In genomic region chr12:117622972-117623371, GRCm38 (mm10) we compare ENCODE assay signal across 23 mouse cellular contexts.
DNase-seq lines count a peak whose midpoint lies in the region; ATAC-seq and TF ChIP-seq lines count a peak whose summit lies in the region.
"Had no signal": no experiment of that assay in that cellular context is flagged by ENCODE, and none has a peak within 500 bp of the region (broad histone marks: within the 10 kb centered on the region; RNA-seq: fewer than 3 reads in every experiment).

No protein-coding gene starts in this region.

- ATAC-seq in intestine, embryonic 14.5 days (replicated peaks; ENCODE audit: low FRiP score, low TSS enrichment, low read depth) = no peak
- no peak for ATAC-seq in intestine, postnatal 0 days
- ATAC-seq in kidney, embryonic 15.5 days (replicated peaks; ENCODE audit: low FRiP score) = peak; percentile 58; the same call in 1 of the 2 replicates
- no peak for ATAC-seq in lung, postnatal 0 days
- ATAC-seq: forebrain, embryonic 14.5 days; forebrain, embryonic 16.5 days had no signal

- TF ChIP-seq CTCF in intestine, postnatal 0 days (IDR thresholded peaks at IDR 0.05; ENCODE audit: low read depth) = no peak
- TF ChIP-seq CTCF in lung, postnatal 0 days (IDR thresholded peaks at IDR 0.05) = no peak

- WGBS in intestine, embryonic 14.5 days = 87% methylated on average over 2 of the region's 2 CpGs
- WGBS in intestine, postnatal 0 days = 92% methylated on average over 2 of the region's 2 CpGs
- 64% methylated on average over 2 of the region's 2 CpGs for WGBS in kidney, embryonic 15.5 days
- 80% methylated on average over 2 of the region's 2 CpGs for WGBS in limb, embryonic 10.5 days
- 86% methylated on average over 2 of the region's 2 CpGs for WGBS in lung, postnatal 0 days

- TF ChIP-seq EP300 in lung, postnatal 0 days (IDR thresholded peaks at IDR 0.05) = no peak

- H3K9ac ChIP-seq in intestine, embryonic 14.5 days (ENCODE audit: low read length) = no peak overlapping the region
- H3K9ac ChIP-seq in intestine, postnatal 0 days (ENCODE audit: low read depth, low read length) = no peak overlapping the region
- no peak overlapping the region for H3K9ac ChIP-seq in kidney, embryonic 15.5 days
- H3K9ac ChIP-seq in lung, postnatal 0 days (replicated peaks; ENCODE audit: low read depth) = no peak overlapping the region
- H3K9ac ChIP-seq: embryonic facial prominence, embryonic 13.5 days; embryonic facial prominence, embryonic 15.5 days; forebrain, embryonic 12.5 days had no signal

- peak; percentile 42 for DNase-seq in intestine, embryonic 14.5 days (ENCODE audit: low spot score)
- no peak for DNase-seq in kidney, adult 11 months
- peak; percentile 19 for DNase-seq in limb, embryonic 10.5 days (ENCODE audit: low spot score)
- DNase-seq in lung, postnatal 0 days (ENCODE audit: low spot score) = no peak
- DNase-seq: adrenal gland, adult 2 months; adrenal gland, postnatal 10 days; adrenal gland, postnatal 25 days; cerebellum, adult 11 months; cerebellum, adult 18-20 months; cerebellum, adult 8-10 months; cerebellum, adult 9-11 months; cerebellum, postnatal 14 days; cerebellum, postnatal 36 days; embryo, embryonic 11 days had no signal

- no peaks in the 10 kb centered on the region for H3K27me3 ChIP-seq in intestine, embryonic 14.5 days (replicated peaks; ENCODE audit: control insufficient read depth, insufficient read depth, low read length)
- no peaks in the 10 kb centered on the region for H3K27me3 ChIP-seq in intestine, postnatal 0 days (replicated peaks; ENCODE audit: control insufficient read depth, insufficient read depth, low read length)
- H3K27me3 ChIP-seq in kidney, embryonic 15.5 days = no peaks in the 10 kb centered on the region
- H3K27me3 ChIP-seq in limb, embryonic 10.5 days (ENCODE audit: low read depth, poor library complexity, severe bottlenecking) = no peaks in the 10 kb centered on the region
- H3K27me3 ChIP-seq in lung, postnatal 0 days (replicated peaks; ENCODE audit: insufficient read depth, low read length) = no peaks in the 10 kb centered on the region
- H3K27me3 ChIP-seq: embryonic facial prominence, embryonic 13.5 days; embryonic facial prominence, embryonic 15.5 days had no signal

- H3K36me3 ChIP-seq in intestine, embryonic 14.5 days (ENCODE audit: control insufficient read depth, insufficient read depth, low read length) = no peaks in the 10 kb centered on the region
- no peaks in the 10 kb centered on the region for H3K36me3 ChIP-seq in intestine, postnatal 0 days (ENCODE audit: control insufficient read depth, insufficient read depth)
- no peaks in the 10 kb centered on the region for H3K36me3 ChIP-seq in kidney, embryonic 15.5 days
- H3K36me3 ChIP-seq in limb, embryonic 10.5 days = no peaks in the 10 kb centered on the region
- no peaks in the 10 kb centered on the region for H3K36me3 ChIP-seq in lung, postnatal 0 days (ENCODE audit: insufficient read depth, low read length)
- H3K36me3 ChIP-seq: embryonic facial prominence, embryonic 13.5 days; embryonic facial prominence, embryonic 15.5 days; forebrain, embryonic 10.5 days; forebrain, embryonic 12.5 days had no signal

- no peak overlapping the region for H3K27ac ChIP-seq in intestine, embryonic 14.5 days (ENCODE audit: low read depth)
- H3K27ac ChIP-seq in intestine, postnatal 0 days (ENCODE audit: low read depth, low read length) = no peak overlapping the region
- H3K27ac ChIP-seq in kidney, embryonic 15.5 days = no peak overlapping the region
- H3K27ac ChIP-seq in limb, embryonic 10.5 days = no peak overlapping the region
- no peak overlapping the region for H3K27ac ChIP-seq in lung, postnatal 0 days (ENCODE audit: low read length)
- H3K27ac ChIP-seq: embryonic facial prominence, embryonic 13.5 days; embryonic facial prominence, embryonic 15.5 days; forebrain, embryonic 10.5 days; forebrain, embryonic 12.5 days had no signal

- no peaks in the 10 kb centered on the region for H3K9me3 ChIP-seq in intestine, embryonic 14.5 days (ENCODE audit: control insufficient read depth, low read length)
- H3K9me3 ChIP-seq in intestine, postnatal 0 days (ENCODE audit: control insufficient read depth) = no peaks in the 10 kb centered on the region
- no peaks in the 10 kb centered on the region for H3K9me3 ChIP-seq in kidney, embryonic 15.5 days (replicated peaks)
- H3K9me3 ChIP-seq in limb, embryonic 10.5 days (replicated peaks) = no peaks in the 10 kb centered on the region
- H3K9me3 ChIP-seq in lung, postnatal 0 days (ENCODE audit: low read length) = no peaks in the 10 kb centered on the region
- H3K9me3 ChIP-seq: embryonic facial prominence, embryonic 13.5 days; embryonic facial prominence, embryonic 15.5 days; forebrain, embryonic 10.5 days; forebrain, embryonic 12.5 days had no signal

- no peak overlapping the region for H3K4me3 ChIP-seq in intestine, embryonic 14.5 days (ENCODE audit: low read depth, low read length)
- no peak overlapping the region for H3K4me3 ChIP-seq in intestine, postnatal 0 days (ENCODE audit: low read depth, low read length)
- no peak overlapping the region for H3K4me3 ChIP-seq in kidney, embryonic 15.5 days (replicated peaks)
- no peak overlapping the region for H3K4me3 ChIP-seq in limb, embryonic 10.5 days
- no peak overlapping the region for H3K4me3 ChIP-seq in lung, postnatal 0 days (ENCODE audit: low read depth, low read length)
- H3K4me3 ChIP-seq: embryonic facial prominence, embryonic 13.5 days; embryonic facial prominence, embryonic 15.5 days; erythroblast, embryonic 14.5 days; forebrain, embryonic 10.5 days; forebrain, embryonic 12.5 days had no signal

- H3K4me1 ChIP-seq in intestine, embryonic 14.5 days (replicated peaks; ENCODE audit: control insufficient read depth, insufficient read depth, low read length) = no peaks in the 10 kb centered on the region
- H3K4me1 ChIP-seq in intestine, postnatal 0 days (replicated peaks; ENCODE audit: control insufficient read depth, insufficient read depth, low read length) = no peaks in the 10 kb centered on the region
- 0 out of 2 replicates have a peak, but pooled peaks cover 13% of the 10 kb centered on the region for H3K4me1 ChIP-seq in kidney, embryonic 15.5 days
- H3K4me1 ChIP-seq in limb, embryonic 10.5 days = peaks cover 16% of the 10 kb centered on the region
- no peaks in the 10 kb centered on the region for H3K4me1 ChIP-seq in lung, postnatal 0 days (ENCODE audit: insufficient read depth, low read depth, low read length)
- H3K4me1 ChIP-seq: embryonic facial prominence, embryonic 13.5 days; embryonic facial prominence, embryonic 15.5 days had no signal

- H3K4me2 ChIP-seq in intestine, embryonic 14.5 days (ENCODE audit: low read length) = no peak overlapping the region
- H3K4me2 ChIP-seq in intestine, postnatal 0 days (replicated peaks; ENCODE audit: low read depth) = no peak overlapping the region
- H3K4me2 ChIP-seq in kidney, embryonic 15.5 days = no peak overlapping the region
- H3K4me2 ChIP-seq in lung, postnatal 0 days (replicated peaks; ENCODE audit: low read depth, low read length) = no peak overlapping the region
- H3K4me2 ChIP-seq: embryonic facial prominence, embryonic 13.5 days; embryonic facial prominence, embryonic 15.5 days; forebrain, embryonic 12.5 days had no signal

Comparison
In these comparisons a context has a peak if more than half of its experiments do, and no peak if none do; other contexts are left out.
1. DNase-seq: peak in intestine, embryonic 14.5 days (single experiment) and limb, embryonic 10.5 days (single experiment); none in kidney, adult 11 months (single experiment) and lung, postnatal 0 days (single experiment).